Mouse (Mus musculus): ENCODE measurements around the gene Zmynd8. TPM values are rescaled to one million over a fixed set of nuclear protein-coding genes. Genes with fewer than 3 reads are reported as not detected.
A peak's percentile ranks its signal among the peaks of the same experiment; 100 is the strongest.
"Not testable (repeated sequence)": the region's sequence is repeated elsewhere in the genome, so short reads cannot be mapped to it uniquely, and the experiment has no call there.

Gene Zmynd8
- polyA plus RNA-seq, 1 experiment from 2014 or later: 21.9 TPM

- H3K9me3 ChIP-seq (ENCODE audit: low read length): no peaks in the 10 kb centered on the region
- no peak overlapping the region for H3K4me2 ChIP-seq (ENCODE audit: low read depth, low read length)
- H3K4me1 ChIP-seq (ENCODE audit: insufficient read depth): no peaks in the 10 kb centered on the region
- ATAC-seq (no peak), DNase-seq (no peak)
- TF ChIP-seq CTCF (IDR thresholded peaks at IDR 0.05; ENCODE audit: low read depth): no peak
- no peak for TF ChIP-seq EP300 (IDR thresholded peaks at IDR 0.05; ENCODE audit: low read depth)
- no peaks in the 10 kb centered on the region for H3K27me3 ChIP-seq (ENCODE audit: insufficient read depth, low read length)
- no peak overlapping the region for H3K9ac ChIP-seq (replicated peaks)
- H3K27ac ChIP-seq (ENCODE audit: low read depth): no peak overlapping the region
- peaks cover 76% of the 10 kb centered on the region for H3K36me3 ChIP-seq (replicated peaks; ENCODE audit: insufficient read depth, low read length)
- H3K4me3 ChIP-seq (ENCODE audit: low read depth, low read length): no peak overlapping the region
- 95% methylated on average over 5 of the region's 5 CpGs for WGBS (ENCODE audit: insufficient replicate concordance)
Measured at GRCm38 (mm10) chr2:165809901-165810477, 88.8 kb downstream of the Zmynd8 start.

GRCm38 (mm10) chr2:165809091-165809490 lies 89.7 kb downstream of the Zmynd8 start:
- DNase-seq: no peak
- 88% methylated on average over 5 of the region's 5 CpGs for WGBS (ENCODE audit: insufficient replicate concordance)
- no peaks in the 10 kb centered on the region for H3K27me3 ChIP-seq (ENCODE audit: insufficient read depth, low read length)
- no peaks in the 10 kb centered on the region for H3K9me3 ChIP-seq (ENCODE audit: low read length)
- ATAC-seq: no peak
- no peaks in the 10 kb centered on the region for H3K4me1 ChIP-seq (ENCODE audit: insufficient read depth)
- no peak overlapping the region for H3K27ac ChIP-seq (ENCODE audit: low read depth)
- no peak overlapping the region for H3K4me2 ChIP-seq (ENCODE audit: low read depth, low read length)
- TF ChIP-seq EP300 (IDR thresholded peaks at IDR 0.05; ENCODE audit: low read depth) (no peak), CTCF (IDR thresholded peaks at IDR 0.05; ENCODE audit: low read depth) (no peak)
- no peak overlapping the region for H3K9ac ChIP-seq (replicated peaks)
- H3K36me3 ChIP-seq (replicated peaks; ENCODE audit: insufficient read depth, low read length): peaks cover 76% of the 10 kb centered on the region
- no peak overlapping the region for H3K4me3 ChIP-seq (ENCODE audit: low read depth, low read length)

GRCm38 (mm10) chr2:165808179-165808975 lies 90.4 kb downstream of the Zmynd8 start:
- 94% methylated on average over 12 of the region's 12 CpGs for whole genome bisulfite sequencing (ENCODE audit: insufficient replicate concordance)
- Histone ChIP-seq H3K4me1 (ENCODE audit: insufficient read depth) (no peaks in the 10 kb centered on the region), H3K9me3 (ENCODE audit: low read length) (no peaks in the 10 kb centered on the region), H3K4me3 (ENCODE audit: low read depth, low read length) (no peak overlapping the region), H3K36me3 (replicated peaks; ENCODE audit: insufficient read depth, low read length) (peaks cover 70% of the 10 kb centered on the region), H3K27me3 (ENCODE audit: insufficient read depth, low read length) (no peaks in the 10 kb centered on the region), H3K9ac (replicated peaks) (no peak overlapping the region), H3K27ac (ENCODE audit: low read depth) (no peak overlapping the region), H3K4me2 (ENCODE audit: low read depth, low read length) (no peak overlapping the region)
- no peak for ATAC-seq
- no peak for TF ChIP-seq EP300 (IDR thresholded peaks at IDR 0.05; ENCODE audit: low read depth)
- no peak for TF ChIP-seq CTCF (IDR thresholded peaks at IDR 0.05; ENCODE audit: low read depth)
- DNase-seq: no peak

- H3K36me3 ChIP-seq (replicated peaks; ENCODE audit: insufficient read depth, low read length): peaks cover 46% of the 10 kb centered on the region
- H3K27ac ChIP-seq (ENCODE audit: low read depth); H3K9ac ChIP-seq (replicated peaks); H3K4me3 ChIP-seq (ENCODE audit: low read depth, low read length); H3K4me2 ChIP-seq (ENCODE audit: low read depth, low read length); H3K27me3 ChIP-seq (ENCODE audit: insufficient read depth, low read length); ATAC-seq; H3K4me1 ChIP-seq (ENCODE audit: insufficient read depth); DNase-seq; H3K9me3 ChIP-seq (ENCODE audit: low read length): not testable (repeated sequence)
- 88% methylated on average over 3 of the region's 3 CpGs for WGBS (ENCODE audit: insufficient replicate concordance)
Measured at GRCm38 (mm10) chr2:165800174-165800573, 98.6 kb downstream of the Zmynd8 start.

GRCm38 (mm10) chr2:165797876-165798275 lies 100.9 kb downstream of the Zmynd8 start:
- H3K36me3 ChIP-seq (replicated peaks; ENCODE audit: insufficient read depth, low read length): peaks cover 46% of the 10 kb centered on the region

GRCm38 (mm10) chr2:165793283-165793638 lies 105.6 kb downstream of the Zmynd8 start:
- no peak for TF ChIP-seq CTCF (IDR thresholded peaks at IDR 0.05; ENCODE audit: low read depth)
- TF ChIP-seq EP300 (IDR thresholded peaks at IDR 0.05; ENCODE audit: low read depth): peak; percentile 32; the same call in 1 of the 2 replicates
- H3K36me3 ChIP-seq (replicated peaks; ENCODE audit: insufficient read depth, low read length): peaks cover 76% of the 10 kb centered on the region
- no peaks in the 10 kb centered on the region; the same call in 1 of the 2 replicates for H3K4me1 ChIP-seq (ENCODE audit: insufficient read depth)
- H3K9ac ChIP-seq (replicated peaks): no peak overlapping the region
- 36% methylated on average over 3 of the region's 3 CpGs for WGBS (ENCODE audit: insufficient replicate concordance)
- DNase-seq: no peak
- ATAC-seq: peak; percentile 65
- no peak overlapping the region for H3K4me3 ChIP-seq (ENCODE audit: low read depth, low read length)
- no peak overlapping the region for H3K4me2 ChIP-seq (ENCODE audit: low read depth, low read length)
- peak overlapping the region; percentile 62 for H3K27ac ChIP-seq (ENCODE audit: low read depth)
- H3K27me3 ChIP-seq (ENCODE audit: insufficient read depth, low read length): no peaks in the 10 kb centered on the region
- H3K9me3 ChIP-seq (ENCODE audit: low read length): no peaks in the 10 kb centered on the region

More at GRCm38 (mm10) chr2:165797876-165798275, 100.9 kb downstream of the Zmynd8 start:
- 83% methylated on average over 8 of the region's 8 CpGs for WGBS (ENCODE audit: insufficient replicate concordance)
- TF ChIP-seq CTCF (IDR thresholded peaks at IDR 0.05; ENCODE audit: low read depth) (no peak), EP300 (IDR thresholded peaks at IDR 0.05; ENCODE audit: low read depth) (no peak)
- H3K27me3 ChIP-seq (ENCODE audit: insufficient read depth, low read length): no peaks in the 10 kb centered on the region
- H3K9ac ChIP-seq (replicated peaks): no peak overlapping the region
- H3K27ac ChIP-seq (ENCODE audit: low read depth): no peak overlapping the region
- ATAC-seq (no peak), DNase-seq (no peak)
- no peaks in the 10 kb centered on the region; the same call in 1 of the 2 replicates for H3K4me1 ChIP-seq (ENCODE audit: insufficient read depth)
- no peaks in the 10 kb centered on the region for H3K9me3 ChIP-seq (ENCODE audit: low read length)
- H3K4me2 ChIP-seq (ENCODE audit: low read depth, low read length): no peak overlapping the region
- H3K4me3 ChIP-seq (ENCODE audit: low read depth, low read length): no peak overlapping the region

Measured in liver, postnatal 0 days (tissue).